Mouse (Mus musculus): ENCODE measurements around the gene Rhobtb1.

Gene Rhobtb1

GRCm38 (mm10) chr10:69246762-69247161 is 95.5 kb downstream of the Rhobtb1 start:
- no peak for DNase-seq (ENCODE audit: low read depth)

- DNase-seq (ENCODE audit: low read depth): no peak
Observed at GRCm38 (mm10) chr10:69247311-69248033, 96.2 kb downstream of the Rhobtb1 start.

GRCm38 (mm10) chr10:69248261-69249160 is 97.3 kb downstream of the Rhobtb1 start:
- no peak for DNase-seq (ENCODE audit: low read depth)

- DNase-seq (ENCODE audit: low read depth): no peak
Observed at GRCm38 (mm10) chr10:69251254-69251653, 100.0 kb downstream of the Rhobtb1 start.

- no peak for DNase-seq (ENCODE audit: low read depth)
Observed at GRCm38 (mm10) chr10:69252112-69253074, 101.2 kb downstream of the Rhobtb1 start.

GRCm38 (mm10) chr10:69253075-69253685 is 101.9 kb downstream of the Rhobtb1 start:
- DNase-seq (ENCODE audit: low read depth): no peak

GRCm38 (mm10) chr10:69253686-69254080 is 102.4 kb downstream of the Rhobtb1 start:
- no peak for DNase-seq (ENCODE audit: low read depth)

GRCm38 (mm10) chr10:69254390-69254847 is 103.2 kb downstream of the Rhobtb1 start:
- no peak for DNase-seq (ENCODE audit: low read depth)

- DNase-seq (ENCODE audit: low read depth): no peak
Observed at GRCm38 (mm10) chr10:69255594-69255993, 104.4 kb downstream of the Rhobtb1 start.

GRCm38 (mm10) chr10:69257592-69258133 is 106.4 kb downstream of the Rhobtb1 start:
- no peak for DNase-seq (ENCODE audit: low read depth)

- no peak for DNase-seq (ENCODE audit: low read depth)
Observed at GRCm38 (mm10) chr10:69258588-69258987, 107.4 kb downstream of the Rhobtb1 start.

GRCm38 (mm10) chr10:69259161-69259560 is 107.9 kb downstream of the Rhobtb1 start:
- no peak for DNase-seq (ENCODE audit: low read depth)

- DNase-seq (ENCODE audit: low read depth): no peak
Observed at GRCm38 (mm10) chr10:69259929-69260328, 108.7 kb downstream of the Rhobtb1 start.

GRCm38 (mm10) chr10:69262918-69263822 is 111.9 kb downstream of the Rhobtb1 start:
- DNase-seq (ENCODE audit: low read depth): no peak

- DNase-seq (ENCODE audit: low read depth): no peak
Observed at GRCm38 (mm10) chr10:69263906-69264305, 112.7 kb downstream of the Rhobtb1 start.

GRCm38 (mm10) chr10:69265421-69265820 is 114.2 kb downstream of the Rhobtb1 start:
- no peak for DNase-seq (ENCODE audit: low read depth)

GRCm38 (mm10) chr10:69268061-69268643 is 116.9 kb downstream of the Rhobtb1 start:
- DNase-seq (ENCODE audit: low read depth): no peak

GRCm38 (mm10) chr10:69271436-69271835 is 120.2 kb downstream of the Rhobtb1 start:
- DNase-seq (ENCODE audit: low read depth): no peak

GRCm38 (mm10) chr10:69274275-69274674 is 123.0 kb downstream of the Rhobtb1 start:
- no peak for DNase-seq (ENCODE audit: low read depth)

GRCm38 (mm10) chr10:69274705-69275104 is 123.5 kb downstream of the Rhobtb1 start:
- DNase-seq (ENCODE audit: low read depth): no peak
